Mouse (Mus musculus): ENCODE results near the gene Gxylt1.
A peak's percentile ranks its signal among the peaks of the same experiment; 100 is the strongest.

DNA sequence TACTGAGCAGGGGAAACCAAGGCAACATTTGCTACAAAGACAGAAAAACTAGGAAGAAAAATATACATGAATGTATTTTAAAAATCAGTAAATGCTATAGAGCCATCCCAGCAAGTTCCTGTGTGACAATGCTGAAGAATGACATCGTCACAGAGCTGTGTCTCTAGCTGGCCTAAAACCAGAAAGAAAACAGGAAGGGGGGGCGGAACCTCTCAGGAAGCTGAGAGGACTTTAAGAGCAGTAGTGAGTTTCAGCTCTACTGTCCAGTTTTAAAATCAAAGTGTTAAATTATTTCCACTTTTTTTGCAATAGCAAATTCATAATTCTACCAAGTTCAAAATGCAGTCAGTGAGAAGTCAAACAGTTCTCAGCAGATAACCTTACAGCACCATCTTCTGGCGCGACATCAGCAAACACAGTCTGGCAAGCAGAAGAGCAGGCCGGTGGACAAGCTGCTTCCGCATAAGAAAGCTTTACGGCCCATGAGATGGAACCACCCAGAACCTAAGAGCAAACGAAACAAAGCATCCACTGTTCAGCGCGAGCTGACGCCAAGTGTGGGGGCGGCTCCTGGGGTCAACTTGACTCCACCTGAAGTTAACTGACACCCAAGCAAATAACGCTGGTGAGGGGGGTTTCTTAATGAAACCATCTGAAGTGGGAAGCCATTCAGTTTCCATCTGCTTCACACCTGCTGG, 23.3 kb downstream of the Gxylt1 start:
- TF ChIP-seq POLR2A (IDR thresholded peaks at IDR 0.05; ENCODE audit: borderline replicate concordance, insufficient read depth, low read length) (no peak), CTCF (IDR thresholded peaks at IDR 0.05; ENCODE audit: borderline replicate concordance, insufficient read depth, low read depth, low read length) (peak; percentile 16; the same call in 1 of the 2 replicates)

Data from cerebellum, adult 2 months (tissue).